20 mouse cellular contexts compared by ENCODE assay signal in genomic region chr11:30236681-30237242, GRCm38 (mm10). TPM values are rescaled to one million over a fixed set of nuclear protein-coding genes. Genes with fewer than 3 reads are reported as not detected.
DNase-seq lines count a peak whose midpoint lies in the region; ATAC-seq lines count a peak whose summit lies in the region.
"Had no signal": no experiment of that assay in that cellular context is flagged by ENCODE, and none has a peak within 500 bp of the region (broad histone marks: within the 10 kb centered on the region; RNA-seq: fewer than 3 reads in every experiment).

No protein-coding gene starts in this region.

- peaks cover 7% of the 10 kb centered on the region for H3K36me3 ChIP-seq in embryonic facial prominence, embryonic 14.5 days (ENCODE audit: control insufficient read depth, insufficient read depth, low read length)
- no peaks in the 10 kb centered on the region for H3K36me3 ChIP-seq in embryonic facial prominence, embryonic 10.5 days (replicated peaks)
- peaks cover 43% of the 10 kb centered on the region for H3K36me3 ChIP-seq in heart, embryonic 13.5 days
- H3K36me3 ChIP-seq in limb, embryonic 10.5 days = no peaks in the 10 kb centered on the region
- H3K36me3 ChIP-seq: embryonic facial prominence, embryonic 15.5 days; forebrain, embryonic 10.5 days; hindbrain, embryonic 15.5 days had no signal

- no peak overlapping the region for H3K4me3 ChIP-seq in embryonic facial prominence, embryonic 14.5 days (ENCODE audit: low read depth, low read length)
- H3K4me3 ChIP-seq in embryonic facial prominence, embryonic 10.5 days = no peak overlapping the region
- H3K4me3 ChIP-seq in heart, embryonic 13.5 days = no peak overlapping the region
- no peak overlapping the region for H3K4me3 ChIP-seq in limb, embryonic 10.5 days
- H3K4me3 ChIP-seq: embryonic facial prominence, embryonic 15.5 days; forebrain, embryonic 10.5 days; hindbrain, embryonic 15.5 days had no signal

- 72% methylated on average over 4 of the region's 4 CpGs for WGBS in embryonic facial prominence, embryonic 14.5 days
- 78% methylated on average over 4 of the region's 4 CpGs for WGBS in embryonic facial prominence, embryonic 10.5 days
- WGBS in heart, embryonic 13.5 days = 35% methylated on average over 4 of the region's 4 CpGs
- WGBS in limb, embryonic 10.5 days = 90% methylated on average over 4 of the region's 4 CpGs

- no peaks in the 10 kb centered on the region for H3K27me3 ChIP-seq in embryonic facial prominence, embryonic 14.5 days (replicated peaks; ENCODE audit: control insufficient read depth, insufficient read depth, low read length)
- no peaks in the 10 kb centered on the region for H3K27me3 ChIP-seq in embryonic facial prominence, embryonic 10.5 days (replicated peaks; ENCODE audit: low read depth, poor library complexity, severe bottlenecking)
- no peaks in the 10 kb centered on the region for H3K27me3 ChIP-seq in heart, embryonic 13.5 days (replicated peaks)
- H3K27me3 ChIP-seq in limb, embryonic 10.5 days (ENCODE audit: low read depth, poor library complexity, severe bottlenecking) = no peaks in the 10 kb centered on the region
- H3K27me3 ChIP-seq: embryonic facial prominence, embryonic 15.5 days; hindbrain, embryonic 15.5 days had no signal

- ATAC-seq in embryonic facial prominence, embryonic 14.5 days (ENCODE audit: low read depth) = no peak
- ATAC-seq in heart, embryonic 13.5 days (ENCODE audit: extremely low read depth, insufficient number of reproducible peaks, low FRiP score, low TSS enrichment) = no peak
- ATAC-seq in megakaryocyte, adult 5-6 weeks (ENCODE audit: poor library complexity, severe bottlenecking) = no peak

- H3K4me2 ChIP-seq in embryonic facial prominence, embryonic 14.5 days (ENCODE audit: low read depth, low read length) = no peak overlapping the region
- H3K4me2 ChIP-seq in heart, embryonic 13.5 days = peak overlapping the region; percentile 20; the same call in 1 of the 2 replicates
- H3K4me2 ChIP-seq: embryonic facial prominence, embryonic 15.5 days; hindbrain, embryonic 15.5 days; midbrain, embryonic 11.5 days had no signal

- no peaks in the 10 kb centered on the region for H3K9me3 ChIP-seq in embryonic facial prominence, embryonic 14.5 days (ENCODE audit: control insufficient read depth, low read length)
- H3K9me3 ChIP-seq in embryonic facial prominence, embryonic 10.5 days = no peaks in the 10 kb centered on the region
- no peaks in the 10 kb centered on the region for H3K9me3 ChIP-seq in heart, embryonic 13.5 days
- no peaks in the 10 kb centered on the region for H3K9me3 ChIP-seq in limb, embryonic 10.5 days (replicated peaks)
- H3K9me3 ChIP-seq: embryonic facial prominence, embryonic 15.5 days; forebrain, embryonic 10.5 days; hindbrain, embryonic 15.5 days had no signal

- intact Hi-C loops in heart, postnatal 10 days (cut with DNase I) = no loop called here

- no peak overlapping the region for H3K9ac ChIP-seq in embryonic facial prominence, embryonic 14.5 days (ENCODE audit: low read depth, low read length)
- peak overlapping the region; percentile 52 for H3K9ac ChIP-seq in heart, embryonic 13.5 days
- H3K9ac ChIP-seq: embryonic facial prominence, embryonic 15.5 days; hindbrain, embryonic 15.5 days had no signal

- peaks cover 11% of the 10 kb centered on the region; the same call in 1 of the 2 replicates for H3K4me1 ChIP-seq in embryonic facial prominence, embryonic 14.5 days (ENCODE audit: control insufficient read depth, insufficient read depth, low read length)
- H3K4me1 ChIP-seq in embryonic facial prominence, embryonic 10.5 days = no peaks in the 10 kb centered on the region
- H3K4me1 ChIP-seq in heart, embryonic 13.5 days = peaks cover 76% of the 10 kb centered on the region
- no peaks in the 10 kb centered on the region for H3K4me1 ChIP-seq in limb, embryonic 10.5 days
- H3K4me1 ChIP-seq: forebrain, embryonic 10.5 days had no signal

- H3K27ac ChIP-seq in embryonic facial prominence, embryonic 14.5 days (replicated peaks; ENCODE audit: low read depth, low read length) = no peak overlapping the region
- no peak overlapping the region for H3K27ac ChIP-seq in embryonic facial prominence, embryonic 10.5 days (replicated peaks)
- H3K27ac ChIP-seq in heart, embryonic 13.5 days (replicated peaks) = peak overlapping the region; percentile 81
- no peak overlapping the region for H3K27ac ChIP-seq in limb, embryonic 10.5 days
- H3K27ac ChIP-seq: embryonic facial prominence, embryonic 15.5 days; forebrain, embryonic 10.5 days; hindbrain, embryonic 15.5 days had no signal

- peak; percentile 15 for DNase-seq in embryonic facial prominence, embryonic 14.5 days (ENCODE audit: low spot score)
- no peak for DNase-seq in embryonic facial prominence, embryonic 10.5 days (ENCODE audit: low spot score)
- DNase-seq in heart, postnatal 10 days = no peak
- DNase-seq in 3T3-L1 (ENCODE audit: low read depth, low spot score) = peak; percentile 22
- peak; percentile 12 for DNase-seq in limb, embryonic 10.5 days (ENCODE audit: low spot score)
- DNase-seq: adrenal gland, adult 8-10 months; cerebellum, adult 18-20 months; gastrocnemius, postnatal 36 days; kidney, adult 2 months; kidney, postnatal 25 days; lung, adult 18-20 months; lung, postnatal 36 days; right cerebral cortex, postnatal 4 days; thymus, postnatal 36 days had no signal

RNA-seq across cellular contexts. Expression of gene Sptbn1, which starts 31.2 kb away (rescaled TPM):
- polyA plus RNA-seq in embryonic facial prominence, embryonic 14.5 days (2014; fragmentation: Nextera tagmentation; extraction: Ambion mirVana) = 136 and 139 TPM in 2 replicates
- polyA plus RNA-seq in embryonic facial prominence, embryonic 10.5 days (2016; fragmentation: Nextera tagmentation; extraction: Ambion mirVana) = 64.7 and 66.6 TPM in 2 replicates
- 145 and 155 TPM in 2 replicates for polyA plus RNA-seq in heart, embryonic 13.5 days (2015; fragmentation: Nextera tagmentation; extraction: Ambion mirVana)
- 100 to 1,000 TPM; 571 to 593 TPM for total RNA-seq in heart, postnatal 10 days (2021)
- polyA plus RNA-seq in limb, embryonic 10.5 days (2016; fragmentation: Nextera tagmentation; extraction: Ambion mirVana) = 55.9 and 64.1 TPM in 2 replicates
- 82.9 and 85.0 TPM in 2 replicates for total RNA-seq in megakaryocyte, adult 5-6 weeks (2015)
- total RNA-seq in megakaryocyte, adult 5-6 weeks (2017) = 119 and 134 TPM in 2 replicates

Comparison
In these comparisons a context has a peak if more than half of its experiments do, and no peak if none do; other contexts are left out.
1. DNase-seq: peak in embryonic facial prominence, embryonic 14.5 days (single experiment), 3T3-L1 (single experiment) and limb, embryonic 10.5 days (single experiment); none in embryonic facial prominence, embryonic 10.5 days (single experiment) and heart, postnatal 10 days (0 of 2).